Mouse (Mus musculus) G1E (cell line): Measurements from ENCODE around the gene Olfr12.

Source experiments
- CTCF ChIP-seq: IDR thresholded peaks from 2 replicates; pipeline ENCODE4 v1.5.1; 2012; ENCODE audit warnings: low read depth, low read length, inconsistent platforms, mixed read lengths
- GATA1 ChIP-seq: IDR thresholded peaks from 2 replicates; pipeline ENCODE4 v1.6.1; 2012; ENCODE audit warnings: borderline replicate concordance, low read length, inconsistent platforms, mixed read lengths
- GATA2 ChIP-seq: IDR thresholded peaks from 2 replicates; pipeline ENCODE4 v1.6.1; 2012; ENCODE audit warnings: low read depth, low read length, inconsistent platforms, borderline replicate concordance
- POLR2AphosphoS5 ChIP-seq: IDR thresholded peaks from 2 replicates; pipeline ENCODE4 v1.6.1; 2012; ENCODE audit warnings: low read depth, low read length, inconsistent platforms; ENCODE audit not compliant: insufficient replicate concordance
- TAL1 ChIP-seq: conservative IDR thresholded peaks from 2 replicates; pipeline ENCODE4 v1.6.1; 2012; ENCODE audit warnings: low read depth, low read length, inconsistent platforms, mixed read lengths

GRCm38 (mm10) chr1:92646111-92646510 lies 28.5 kb downstream of the Olfr12 start:
- no peak for TF ChIP-seq CTCF
- TF ChIP-seq TAL1: no peak
- TF ChIP-seq GATA1: no peak
- no peak for TF ChIP-seq GATA2
- TF ChIP-seq POLR2AphosphoS5: no peak
